Mouse (Mus musculus) embryonic fibroblast, embryonic 13.5 days (primary cell): ENCODE measurements around the gene Rpl26. TPM values are rescaled to one million over a fixed set of nuclear protein-coding genes. Genes with fewer than 3 reads are reported as not detected.

Source experiments
- H3K27ac ChIP-seq: 2 replicates; pipeline ENCODE4 v1.5.1; 2012; ENCODE audit warnings: low read length, control low read depth, inconsistent platforms; ENCODE audit not compliant: insufficient read depth
- H3K4me1 ChIP-seq: 2 replicates; pipeline ENCODE4 v1.6.1; 2011; ENCODE audit warnings: low read length; ENCODE audit not compliant: control insufficient read depth, insufficient read depth
- H3K4me3 ChIP-seq: 2 replicates; pipeline ENCODE4 v1.5.1; 2011; ENCODE audit warnings: mild to moderate bottlenecking, control low read depth, low read length; ENCODE audit not compliant: insufficient read depth
- CTCF ChIP-seq: IDR thresholded peaks from 2 replicates; pipeline ENCODE4 v1.5.1; 2011; ENCODE audit warnings: mild to moderate bottlenecking, control low read depth, low read length, moderate library complexity, borderline replicate concordance; ENCODE audit not compliant: insufficient read depth
- POLR2A ChIP-seq: IDR thresholded peaks from 2 replicates; pipeline ENCODE4 v1.6.1; 2011; ENCODE audit warnings: low read depth, mild to moderate bottlenecking, control low read depth, low read length, moderate library complexity
- polyA plus RNA-seq: library from polyadenylated mRNA; stranded (reverse); fragments of >200 nt; gene quantifications from 2 replicates; pipeline ENCODE4 v1.2.4, GENCODE M21; 2011; ENCODE audit warnings: low read depth; ENCODE audit not compliant: missing spikeins, insufficient read length

Gene Rpl26
- polyA plus RNA-seq, 1 experiment: 3,899 TPM

- H3K27ac ChIP-seq: peak overlapping the region; percentile 34; the same call in 1 of the 2 replicates
- H3K4me3 ChIP-seq: no peak overlapping the region
- no peak for TF ChIP-seq CTCF
- no peak for TF ChIP-seq POLR2A
- no peaks in the 10 kb centered on the region for H3K4me1 ChIP-seq
Observed at GRCm38 (mm10) chr11:68864544-68865189, 36.7 kb upstream of the Rpl26 start.

- Histone ChIP-seq H3K27ac (no peak overlapping the region), H3K4me1 (no peaks in the 10 kb centered on the region), H3K4me3 (no peak overlapping the region)
- TF ChIP-seq POLR2A (no peak), CTCF (no peak)
Observed at GRCm38 (mm10) chr11:68871277-68871676, 30.1 kb upstream of the Rpl26 start.

GRCm38 (mm10) chr11:68871748-68872147, 29.6 kb upstream of the Rpl26 start, which contains the start of gene Ndel1:
TSS of gene Ndel1 (minus strand) at chr11:68871858.
- no peaks in the 10 kb centered on the region for H3K4me1 ChIP-seq
- no peak within 1 kb of the TSS for H3K27ac ChIP-seq
- H3K4me3 ChIP-seq: no peak within 1 kb of the TSS
- no peak for TF ChIP-seq POLR2A
- no peak for TF ChIP-seq CTCF

GRCm38 (mm10) chr11:68874841-68875240, 26.5 kb upstream of the Rpl26 start:
- no peak overlapping the region for H3K4me3 ChIP-seq
- H3K27ac ChIP-seq: no peak overlapping the region
- TF ChIP-seq POLR2A (no peak), CTCF (peak; percentile 39; the same call in 1 of the 2 replicates)
- no peaks in the 10 kb centered on the region for H3K4me1 ChIP-seq

- H3K4me3 ChIP-seq: no peak overlapping the region
- TF ChIP-seq CTCF: no peak
- no peak for TF ChIP-seq POLR2A
- no peak overlapping the region for H3K27ac ChIP-seq
- H3K4me1 ChIP-seq: no peaks in the 10 kb centered on the region
Observed at GRCm38 (mm10) chr11:68878811-68879210, 22.6 kb upstream of the Rpl26 start.

- Histone ChIP-seq H3K4me1 (no peaks in the 10 kb centered on the region), H3K27ac (no peak overlapping the region), H3K4me3 (no peak overlapping the region)
- no peak for TF ChIP-seq POLR2A
- TF ChIP-seq CTCF: no peak
Observed at GRCm38 (mm10) chr11:68882107-68882506, 19.3 kb upstream of the Rpl26 start.

GRCm38 (mm10) chr11:68883843-68884242, 17.5 kb upstream of the Rpl26 start:
- TF ChIP-seq POLR2A: no peak
- no peak for TF ChIP-seq CTCF
- no peak overlapping the region for H3K4me3 ChIP-seq
- H3K4me1 ChIP-seq: no peaks in the 10 kb centered on the region
- no peak overlapping the region for H3K27ac ChIP-seq

- Histone ChIP-seq H3K4me3 (no peak overlapping the region), H3K27ac (no peak overlapping the region), H3K4me1 (no peaks in the 10 kb centered on the region)
- TF ChIP-seq POLR2A (no peak), CTCF (no peak)
Observed at GRCm38 (mm10) chr11:68884368-68884767, 17.0 kb upstream of the Rpl26 start.

GRCm38 (mm10) chr11:68886091-68886490, 15.3 kb upstream of the Rpl26 start:
- no peak overlapping the region for H3K27ac ChIP-seq
- TF ChIP-seq CTCF (no peak), POLR2A (no peak)
- no peaks in the 10 kb centered on the region for H3K4me1 ChIP-seq
- no peak overlapping the region for H3K4me3 ChIP-seq

GRCm38 (mm10) chr11:68888253-68888652, 13.1 kb upstream of the Rpl26 start, which contains the start of gene Rnf222:
TSS of gene Rnf222 (plus strand) at chr11:68888553.
- TF ChIP-seq CTCF: no peak
- no peak for TF ChIP-seq POLR2A
- Histone ChIP-seq H3K27ac (no peak within 1 kb of the TSS), H3K4me1 (no peaks in the 10 kb centered on the region), H3K4me3 (no peak within 1 kb of the TSS)

GRCm38 (mm10) chr11:68888653-68889052, 12.7 kb upstream of the Rpl26 start:
- Histone ChIP-seq H3K4me1 (no peaks in the 10 kb centered on the region), H3K4me3 (no peak overlapping the region), H3K27ac (no peak overlapping the region)
- TF ChIP-seq POLR2A (no peak), CTCF (no peak)
